Comparison of ENCODE assay signal across 15 mouse cellular contexts in genomic region chr6:84755266-84755665, GRCm38 (mm10).
"Had no signal": no experiment of that assay in that cellular context is flagged by ENCODE, and none has a peak within 500 bp of the region (broad histone marks: within the 10 kb centered on the region; RNA-seq: fewer than 3 reads in every experiment).

No protein-coding gene starts in this region.

- H3K36me3 ChIP-seq: liver, embryonic 13.5 days had no signal

- H3K4me2 ChIP-seq: liver, embryonic 13.5 days; lung, embryonic 14.5 days had no signal

- H3K27ac ChIP-seq: kidney, postnatal 0 days; layer of hippocampus, adult 2 months; left cerebral cortex, adult 2 months; liver, embryonic 13.5 days; macrophage; stomach, postnatal 0 days had no signal

- ATAC-seq: lung, postnatal 0 days had no signal

- H3K27me3 ChIP-seq: liver, embryonic 13.5 days had no signal

- H3K4me3 ChIP-seq: layer of hippocampus, adult 2 months; left cerebral cortex, adult 2 months; liver, embryonic 13.5 days had no signal

- H3K9me3 ChIP-seq: liver, embryonic 13.5 days had no signal

- H3K9ac ChIP-seq: liver, embryonic 13.5 days; lung, embryonic 14.5 days had no signal

- DNase-seq: kidney, postnatal 25 days; layer of hippocampus, adult 9-11 months; liver, embryonic 13.5 days; lung, embryonic 14.5 days; midbrain, embryonic 14.5 days; right cerebral cortex, postnatal 4 days; thymus, adult 2 months; thymus, postnatal 14 days; thymus, postnatal 4 days had no signal
